Mouse (Mus musculus) ES-Bruce4 (cell line): ENCODE data around the gene Fam83c. TPM values are rescaled to one million over a fixed set of nuclear protein-coding genes. Genes with fewer than 3 reads are reported as not detected.

Experiments used
- H3K27ac ChIP-seq: 2 replicates; pipeline ENCODE4 v1.5.1; 2012; ENCODE audit warnings: low read length, inconsistent platforms; ENCODE audit not compliant: insufficient read depth
- H3K27me3 ChIP-seq: 2 replicates; pipeline ENCODE4 v1.6.1; 2012; ENCODE audit warnings: mild to moderate bottlenecking, low read length, inconsistent platforms; ENCODE audit not compliant: control insufficient read depth, poor library complexity, insufficient read depth, severe bottlenecking
- H3K36me3 ChIP-seq: 2 replicates; pipeline ENCODE4 v1.6.1; 2012; ENCODE audit warnings: inconsistent platforms, mild to moderate bottlenecking, low read length, moderate library complexity; ENCODE audit not compliant: control insufficient read depth, poor library complexity, insufficient read depth, severe bottlenecking
- H3K4me1 ChIP-seq: one replicate; pipeline ENCODE4 v1.8.1; 2011; ENCODE audit warnings: low read length; ENCODE audit not compliant: control insufficient read depth, insufficient read depth
- H3K4me3 ChIP-seq: 2 replicates; pipeline ENCODE4 v1.5.1; 2011; ENCODE audit warnings: low read depth, mild to moderate bottlenecking, low read length
- H3K9ac ChIP-seq: 2 replicates; pipeline ENCODE4 v1.6.1; 2012; ENCODE audit warnings: low read depth, mild to moderate bottlenecking, inconsistent platforms; ENCODE audit not compliant: poor library complexity, severe bottlenecking
- H3K9me3 ChIP-seq: replicated peaks from 2 replicates; pipeline ENCODE4 v1.6.1; 2012; ENCODE audit warnings: mild to moderate bottlenecking, low read length, inconsistent platforms; ENCODE audit not compliant: control insufficient read depth, poor library complexity, insufficient read depth, severe bottlenecking
- CTCF ChIP-seq: IDR thresholded peaks from one replicate; pipeline ENCODE4 v1.8.1; 2011; ENCODE audit warnings: low read depth, low read length
- EP300 ChIP-seq: IDR thresholded peaks from 2 replicates; pipeline ENCODE4 v1.6.1; 2011; ENCODE audit warnings: low read depth, low read length; ENCODE audit not compliant: insufficient read depth
- POLR2A ChIP-seq: IDR thresholded peaks from one replicate; pipeline ENCODE4 v1.8.1; 2011; ENCODE audit warnings: low read length; ENCODE audit not compliant: insufficient read depth
- polyA plus RNA-seq: library from polyadenylated mRNA; stranded (reverse); fragments of >200 nt; gene quantifications from 2 replicates; pipeline ENCODE4 v1.2.4, GENCODE M21; 2011; ENCODE audit warnings: low read depth; ENCODE audit not compliant: missing spikeins, insufficient read depth, insufficient read length

Fam83c gene
- polyA plus RNA-seq, 1 experiment: 0.30 TPM

GRCm38 (mm10) chr2:155823722-155824121 is 10.9 kb downstream of the Fam83c start:
- Histone ChIP-seq H3K4me1 (peaks cover 4% of the 10 kb centered on the region), H3K27me3 (no peaks in the 10 kb centered on the region), H3K9me3 (no peaks in the 10 kb centered on the region), H3K4me3 (no peak overlapping the region), H3K9ac (no peak overlapping the region), H3K27ac (no peak overlapping the region), H3K36me3 (peaks cover 25% of the 10 kb centered on the region)
- no peak for TF ChIP-seq EP300
- TF ChIP-seq CTCF: no peak
- no peak for TF ChIP-seq POLR2A

GRCm38 (mm10) chr2:155820779-155821178 is 13.9 kb downstream of the Fam83c start:
- Histone ChIP-seq H3K36me3 (peaks cover 25% of the 10 kb centered on the region), H3K9ac (no peak overlapping the region)

GRCm38 (mm10) chr2:155819449-155820251 is 15.0 kb downstream of the Fam83c start:
- Histone ChIP-seq H3K27me3 (no peaks in the 10 kb centered on the region), H3K4me1 (peaks cover 6% of the 10 kb centered on the region), H3K27ac (peak overlapping the region; percentile 51), H3K4me3 (no peak overlapping the region), H3K9me3 (no peaks in the 10 kb centered on the region), H3K9ac (no peak overlapping the region), H3K36me3 (peaks cover 25% of the 10 kb centered on the region)
- TF ChIP-seq EP300 (no peak), CTCF (no peak), POLR2A (no peak)

More at GRCm38 (mm10) chr2:155820779-155821178, 13.9 kb downstream of the Fam83c start:
- H3K4me1 ChIP-seq: peaks cover 6% of the 10 kb centered on the region
- H3K9me3 ChIP-seq: no peaks in the 10 kb centered on the region
- TF ChIP-seq POLR2A (no peak), CTCF (no peak), EP300 (no peak)
- no peaks in the 10 kb centered on the region for H3K27me3 ChIP-seq
- no peak overlapping the region for H3K27ac ChIP-seq
- no peak overlapping the region for H3K4me3 ChIP-seq

GRCm38 (mm10) chr2:155819392-155819448 is 15.4 kb downstream of the Fam83c start, which contains the start of gene BC029722:
TSS of gene BC029722 (minus strand) at chr2:155819426.
- H3K4me3 ChIP-seq: peak within 1 kb of the TSS; percentile 67
- H3K27me3 ChIP-seq: no peaks in the 10 kb centered on the region
- H3K4me1 ChIP-seq: peaks cover 6% of the 10 kb centered on the region
- H3K36me3 ChIP-seq: peaks cover 25% of the 10 kb centered on the region
- H3K9me3 ChIP-seq: no peaks in the 10 kb centered on the region
- H3K27ac ChIP-seq: peak within 1 kb of the TSS; percentile 51
- peak within 1 kb of the TSS; percentile 36 for H3K9ac ChIP-seq
- TF ChIP-seq POLR2A (no peak), EP300 (no peak), CTCF (no peak)

GRCm38 (mm10) chr2:155818596-155819391 is 15.9 kb downstream of the Fam83c start:
- peak overlapping the region; percentile 67 for H3K4me3 ChIP-seq
- H3K4me1 ChIP-seq: peaks cover 6% of the 10 kb centered on the region
- H3K9me3 ChIP-seq: no peaks in the 10 kb centered on the region
- peak overlapping the region; percentile 36 for H3K9ac ChIP-seq
- no peaks in the 10 kb centered on the region for H3K27me3 ChIP-seq
- no peak for TF ChIP-seq CTCF
- TF ChIP-seq POLR2A: peak; percentile 63
- 0 out of 2 replicates have a peak, but pooled peaks have one; percentile 14 for TF ChIP-seq EP300
- peaks cover 25% of the 10 kb centered on the region for H3K36me3 ChIP-seq
- H3K27ac ChIP-seq: no peak overlapping the region
